Mouse (Mus musculus) liver, adult 2 months (tissue): ENCODE measurements around the gene Serpinb9b.

Experiments
- CTCF ChIP-seq: fragments of 200-500 bp; IDR thresholded peaks from 2 replicates; pipeline ENCODE4 v1.5.1; 2011; ENCODE audit warnings: low read depth, low read length, control low read depth
- POLR2A ChIP-seq: fragments of 200-500 bp; IDR thresholded peaks from 2 replicates; pipeline ENCODE4 v1.6.1; 2011; ENCODE audit warnings: low read length, control low read depth; ENCODE audit not compliant: insufficient read depth; ENCODE audit errors: extremely low read depth

- no peak for TF ChIP-seq CTCF
- no peak for TF ChIP-seq POLR2A
Measured at GRCm38 (mm10) chr13:33084975-33085694, 57.9 kb downstream of the Serpinb9b start.
